Mouse (Mus musculus) spleen, postnatal 10 days (tissue): ENCODE measurements around the gene Galntl6.
"Not testable (repeated sequence)": the region's sequence is repeated elsewhere in the genome, so short reads cannot be mapped to it uniquely, and the experiment has no call there.

Experiments used
- DNase-seq, 2 experiments: peaks; one replicate each; pipeline ENCODE4 v3.0.0; 2021 to 2022; ENCODE audit warnings: low spot score in 2 of 2

Galntl6 gene

DNA sequence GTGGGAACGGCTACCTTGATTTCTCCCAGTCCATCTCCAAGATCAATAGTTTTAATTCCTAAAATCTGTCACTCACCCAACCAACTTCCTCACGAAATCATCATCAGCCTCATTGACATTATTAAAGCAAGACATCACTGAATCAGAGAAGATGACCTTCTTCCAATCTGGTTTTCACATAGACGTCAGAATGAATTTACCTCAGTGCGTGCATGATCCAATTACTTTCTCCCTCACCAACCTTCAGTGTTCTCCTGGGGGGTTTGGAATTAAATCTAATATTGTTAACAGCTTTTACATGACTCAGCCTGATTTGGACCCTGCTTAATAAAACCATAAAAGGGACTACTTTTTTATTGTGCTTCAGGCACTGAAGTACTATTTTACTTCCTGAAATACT lies 307.7 kb downstream of the Galntl6 start:
- DNase-seq, result no peak

DNA sequence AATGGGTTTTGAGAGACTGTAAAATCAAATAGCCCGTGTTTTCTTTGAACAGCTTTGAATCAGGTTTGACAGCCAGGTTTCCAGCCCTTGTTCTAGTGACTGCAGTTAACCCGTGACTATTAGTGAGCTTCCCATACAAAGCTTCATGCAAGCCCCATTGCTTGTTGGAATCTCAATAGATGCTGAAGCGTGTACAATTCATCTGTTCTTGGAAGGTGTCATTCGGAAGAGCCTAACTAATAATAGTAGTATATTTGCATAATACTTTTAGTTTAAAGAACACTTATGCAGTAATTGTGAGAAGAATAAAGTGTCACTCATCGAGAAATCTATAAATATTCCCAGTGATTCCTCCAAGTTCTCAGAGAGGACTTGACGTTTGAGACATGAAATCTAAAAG lies 314.6 kb downstream of the Galntl6 start:
- no peak for DNase-seq

DNA sequence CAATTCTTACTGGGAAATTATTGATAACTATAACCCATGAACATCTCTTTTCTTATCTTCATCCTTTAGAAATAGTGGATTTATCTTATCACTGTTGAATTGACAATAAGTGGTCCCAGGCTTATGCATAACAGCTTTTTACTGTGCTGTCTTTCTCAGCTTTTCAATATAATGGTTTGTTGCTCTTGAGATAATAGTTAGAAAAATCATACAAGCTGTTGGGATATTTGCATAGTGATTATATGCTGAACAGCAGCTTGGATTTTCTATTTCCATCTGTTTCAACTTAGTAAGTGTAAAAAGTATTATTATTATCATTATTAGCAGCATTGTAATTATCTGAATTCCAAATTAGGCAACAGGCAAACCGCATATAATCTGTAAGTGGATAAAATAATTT lies 337.1 kb downstream of the Galntl6 start:
- no peak for DNase-seq

DNA sequence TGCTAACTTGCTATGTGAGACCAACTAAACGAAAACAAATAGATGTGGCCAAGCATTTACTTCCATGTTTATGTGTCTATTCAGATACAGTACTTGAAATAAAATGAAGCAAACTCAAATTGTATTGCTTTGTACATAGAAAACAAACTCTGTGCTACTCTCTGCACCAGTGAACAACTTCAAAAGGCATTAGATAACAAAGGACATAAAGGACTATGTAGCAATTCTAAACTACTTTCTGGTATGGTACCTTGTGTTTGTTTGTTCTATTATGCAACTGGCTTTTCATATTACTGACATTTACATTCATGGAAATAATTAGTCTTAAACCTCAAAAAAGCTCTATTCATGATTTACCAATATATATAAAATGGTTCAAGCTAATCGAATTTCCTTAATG lies 344.4 kb downstream of the Galntl6 start:
- DNase-seq, result no peak

DNA sequence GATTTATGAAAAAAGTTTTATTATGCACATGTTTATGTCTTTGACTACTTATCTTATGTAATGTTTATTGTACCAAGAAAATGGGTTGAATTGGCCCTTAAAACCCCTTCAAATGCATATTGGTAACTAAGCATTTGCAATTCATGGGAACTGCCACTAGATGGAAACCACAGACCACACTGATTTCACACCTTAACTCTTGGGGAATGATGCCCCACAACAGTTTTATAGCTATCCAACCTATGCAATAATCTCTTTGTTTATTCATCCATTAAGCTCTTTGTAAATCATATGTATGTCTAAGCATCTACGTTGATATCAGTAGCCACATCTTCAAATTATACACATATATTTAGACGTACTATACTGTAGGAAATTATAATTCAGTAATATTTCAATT lies 346.3 kb downstream of the Galntl6 start:
- no peak for DNase-seq

DNA sequence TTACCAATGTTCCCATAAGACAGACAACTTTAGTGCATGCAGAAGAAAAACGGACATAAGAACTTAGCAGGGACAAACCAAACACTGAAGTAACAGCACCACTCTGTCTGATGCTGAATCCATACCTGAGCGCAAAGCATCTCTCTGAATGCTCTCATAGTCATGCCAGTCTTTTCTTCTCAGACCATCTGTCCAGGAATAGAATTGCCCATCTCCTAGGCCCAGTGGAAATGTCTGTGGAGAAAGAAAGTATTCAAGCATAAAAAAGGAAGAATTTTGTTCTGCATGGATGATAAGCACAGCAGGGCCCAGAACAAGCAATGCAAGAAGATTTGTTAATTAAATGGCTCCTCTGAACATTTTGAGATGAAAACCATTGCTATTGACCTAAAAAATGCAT lies 376.7 kb downstream of the Galntl6 start:
- DNase-seq, result no peak

DNA sequence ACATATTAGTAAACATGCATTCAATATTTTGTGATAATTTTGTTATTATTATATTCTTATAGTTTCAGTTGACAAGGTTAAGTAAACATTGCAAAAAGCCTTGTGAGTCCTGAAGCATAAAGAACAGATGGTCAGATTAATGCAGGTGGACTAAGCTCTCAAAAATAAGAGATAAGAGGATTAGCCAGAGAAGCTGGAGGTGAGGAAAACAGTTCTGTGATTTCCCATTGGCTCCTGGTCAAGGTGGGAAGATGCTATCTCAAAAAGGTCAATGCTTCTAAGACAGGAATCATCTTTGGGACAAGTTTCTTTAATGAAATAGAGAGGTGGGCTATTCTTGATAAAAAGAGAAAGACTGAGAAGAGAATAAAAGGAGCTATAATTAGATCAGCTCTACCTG lies 377.8 kb downstream of the Galntl6 start:
- DNase-seq, result no peak

DNA sequence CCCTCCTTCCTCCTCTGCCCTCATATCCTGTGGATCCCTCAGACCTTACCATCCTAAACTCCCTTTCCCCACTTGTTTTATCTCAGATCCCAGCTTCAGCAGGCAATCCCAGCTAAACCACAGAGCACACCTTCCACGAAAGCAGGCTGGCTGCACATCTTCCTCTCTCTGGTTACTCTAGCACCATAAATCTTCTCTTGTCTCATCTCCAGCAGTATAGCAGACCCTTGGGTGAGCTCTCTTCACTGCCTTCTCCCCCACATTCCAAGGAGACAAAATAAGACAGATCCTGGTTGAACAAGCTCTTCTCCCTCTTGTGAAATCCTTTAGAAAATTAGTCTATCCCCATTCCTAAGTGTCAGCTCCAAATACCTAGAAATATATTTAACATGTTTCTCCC lies 389.0 kb downstream of the Galntl6 start:
- DNase-seq, result no peak

DNA sequence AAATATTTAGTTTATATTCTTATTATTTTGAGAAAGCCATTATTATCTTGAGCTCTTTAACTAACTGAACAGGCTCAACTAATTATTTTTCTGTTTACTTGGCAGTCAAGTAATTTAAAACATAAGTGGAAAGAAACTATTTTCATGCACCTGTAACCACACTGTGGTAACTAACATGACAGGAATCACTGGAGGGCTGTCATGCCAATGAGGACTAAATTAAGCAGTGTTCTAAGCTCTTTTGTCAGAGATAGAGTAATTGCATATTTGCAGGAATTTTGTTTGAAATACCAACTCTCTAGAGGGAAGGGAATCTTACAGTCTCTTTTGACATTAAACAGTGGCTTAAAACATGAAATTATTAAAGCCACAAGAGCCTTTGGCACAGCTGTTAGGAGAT lies 390.5 kb downstream of the Galntl6 start:
- DNase-seq, result no peak

DNA sequence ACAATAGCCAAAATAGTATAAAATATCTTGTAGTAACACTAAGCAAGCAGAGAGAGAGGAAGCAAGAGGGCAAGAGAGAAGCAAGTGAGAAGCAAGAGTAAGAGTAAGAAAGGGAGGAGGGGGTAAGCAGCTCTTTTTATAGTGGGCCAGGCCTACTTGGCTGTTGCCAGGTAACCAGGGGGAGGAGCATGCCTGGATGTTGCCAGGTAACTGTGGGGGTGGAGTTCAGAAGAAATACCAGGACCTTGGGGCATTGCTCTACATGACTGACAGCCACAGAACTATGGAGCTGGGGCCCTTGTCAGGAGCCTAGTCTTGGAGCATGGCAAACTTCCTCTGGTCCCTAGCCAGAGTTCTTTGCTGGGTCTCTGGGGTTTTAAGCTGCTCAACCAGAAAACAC lies 401.9 kb downstream of the Galntl6 start:
- DNase-seq, result no peak

DNA sequence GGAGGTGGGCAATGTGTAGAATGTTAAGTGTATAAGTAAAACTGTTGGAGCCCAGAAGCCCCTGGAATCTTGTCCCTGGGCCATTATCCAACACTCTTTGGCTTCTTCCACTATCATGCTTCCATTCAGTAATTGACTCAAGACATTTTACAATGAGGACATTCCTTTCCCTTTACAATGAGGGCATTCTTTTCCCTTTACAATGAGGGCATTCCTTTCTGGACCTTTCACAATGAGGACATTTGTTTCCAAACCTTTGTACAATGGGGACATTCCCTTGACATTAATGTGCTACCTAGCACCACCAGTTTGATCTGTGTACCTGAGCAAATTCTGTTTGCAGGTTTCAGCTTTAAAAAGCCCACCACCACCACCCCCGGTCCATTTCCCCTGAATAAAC lies 403.4 kb downstream of the Galntl6 start:
- DNase-seq, result no peak

DNA sequence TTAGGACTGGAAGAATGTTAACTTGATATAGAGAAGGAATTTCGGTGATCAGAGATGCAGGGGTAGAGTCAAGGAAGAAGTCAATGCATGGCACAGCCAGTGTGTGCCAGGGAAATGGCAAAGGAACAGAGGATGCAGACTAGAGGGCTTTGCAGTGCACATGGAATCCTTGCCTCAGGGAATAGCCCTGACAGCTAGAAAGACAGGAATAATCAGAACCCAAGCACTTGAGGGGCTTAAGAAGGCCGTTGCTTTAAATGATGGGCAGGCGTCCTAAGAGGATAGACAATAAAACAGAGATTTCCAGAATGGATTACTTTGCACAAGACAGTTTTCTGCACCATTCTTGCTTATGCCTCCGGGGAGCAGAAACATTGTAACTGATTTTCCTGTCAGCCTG lies 425.3 kb downstream of the Galntl6 start:
- DNase-seq, result no peak

DNA sequence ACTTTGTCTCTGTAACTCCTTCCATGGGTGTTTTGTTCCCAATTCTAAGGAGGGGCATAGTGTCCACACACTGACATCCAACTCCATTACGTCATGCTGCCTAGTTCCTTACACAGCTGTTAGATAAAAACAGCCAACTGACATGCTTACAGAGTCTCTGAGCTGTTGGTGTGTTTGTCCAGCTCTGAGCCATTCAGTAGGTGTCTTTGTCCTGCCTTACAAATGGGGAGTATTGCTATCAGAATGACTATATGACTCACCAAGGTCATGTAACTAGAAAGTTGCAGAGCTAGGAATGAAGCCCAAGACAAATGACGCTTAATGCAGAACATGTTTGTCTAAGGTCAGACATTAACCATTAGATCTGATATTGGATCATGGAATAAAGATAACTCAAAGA lies 449.1 kb downstream of the Galntl6 start:
- not testable (repeated sequence) for DNase-seq

DNA sequence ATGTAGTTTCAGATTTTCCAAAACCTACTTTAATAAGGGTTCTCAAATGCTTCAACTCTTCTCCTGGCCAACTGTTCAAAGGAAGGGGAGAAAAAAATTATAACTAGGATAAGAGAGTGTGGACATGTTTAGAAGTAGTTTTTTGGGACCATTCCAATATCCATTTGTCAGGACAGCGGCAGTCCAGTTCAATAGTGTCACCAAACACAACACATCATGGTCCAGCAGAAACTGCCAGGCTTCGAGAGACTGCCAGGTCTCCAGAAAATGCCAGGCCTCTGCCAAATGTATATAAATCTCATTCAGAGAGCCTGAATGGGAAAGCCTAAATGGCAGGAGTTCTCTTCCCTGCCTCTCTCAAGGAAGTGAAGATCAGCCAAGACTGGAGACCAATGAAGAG lies 469.7 kb downstream of the Galntl6 start:
- DNase-seq, result no peak

DNA sequence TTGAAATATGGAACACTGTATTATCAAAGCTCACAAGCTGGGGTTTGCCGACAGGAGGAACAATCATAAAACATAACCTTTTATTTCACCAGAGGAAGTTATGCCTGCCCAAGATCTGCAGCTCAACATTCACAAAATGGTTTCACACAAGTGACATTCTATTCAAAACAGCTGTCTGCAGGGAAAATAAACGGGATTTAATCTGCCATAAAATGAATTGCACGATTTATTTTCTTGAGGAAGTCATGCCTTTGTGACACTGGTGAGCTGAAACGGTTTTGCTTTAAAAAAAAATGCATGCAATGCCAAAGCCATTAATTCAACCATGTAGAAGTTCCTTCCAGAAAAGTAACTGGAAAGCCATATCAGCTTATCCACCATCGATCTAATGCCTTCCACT lies 494.0 kb downstream of the Galntl6 start:
- no peak for DNase-seq

DNA sequence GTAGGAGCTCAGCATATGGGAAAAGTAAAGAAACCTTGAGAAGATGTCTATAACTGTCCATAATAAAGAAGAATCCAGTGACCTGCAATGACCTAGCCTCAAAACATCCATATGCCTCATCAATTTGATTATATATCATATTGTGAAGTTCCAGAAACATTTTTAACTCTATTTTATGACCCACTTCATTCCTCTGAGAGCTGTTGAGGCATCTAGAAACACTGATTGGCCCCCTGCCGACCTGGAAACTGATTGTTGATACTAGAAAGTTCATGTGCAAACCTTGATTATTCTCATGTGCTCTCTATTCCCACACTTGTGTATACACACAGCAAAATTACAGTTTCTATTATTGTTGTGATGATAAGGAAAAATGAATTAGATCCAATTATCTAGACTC lies 494.9 kb downstream of the Galntl6 start:
- DNase-seq, result no peak

DNA sequence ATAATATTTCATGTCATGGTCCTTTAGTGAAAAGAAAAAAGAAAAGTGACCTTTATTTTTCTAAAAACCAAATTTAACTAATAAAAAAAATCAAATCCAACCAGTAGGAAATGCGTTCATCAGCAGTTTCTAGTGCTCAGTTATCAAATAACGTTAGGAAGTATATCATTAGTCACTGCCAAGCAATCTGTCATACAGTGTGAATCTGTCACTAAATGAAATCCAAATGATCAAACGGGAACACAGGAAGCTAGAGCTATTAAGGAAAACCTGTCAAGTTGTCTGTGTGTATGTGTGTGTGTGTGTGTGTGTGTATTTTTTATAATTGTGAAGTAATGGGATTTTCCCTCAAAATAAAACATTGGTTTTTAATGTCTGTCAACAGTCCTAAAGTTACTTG lies 515.9 kb downstream of the Galntl6 start:
- DNase-seq, result no peak

DNA sequence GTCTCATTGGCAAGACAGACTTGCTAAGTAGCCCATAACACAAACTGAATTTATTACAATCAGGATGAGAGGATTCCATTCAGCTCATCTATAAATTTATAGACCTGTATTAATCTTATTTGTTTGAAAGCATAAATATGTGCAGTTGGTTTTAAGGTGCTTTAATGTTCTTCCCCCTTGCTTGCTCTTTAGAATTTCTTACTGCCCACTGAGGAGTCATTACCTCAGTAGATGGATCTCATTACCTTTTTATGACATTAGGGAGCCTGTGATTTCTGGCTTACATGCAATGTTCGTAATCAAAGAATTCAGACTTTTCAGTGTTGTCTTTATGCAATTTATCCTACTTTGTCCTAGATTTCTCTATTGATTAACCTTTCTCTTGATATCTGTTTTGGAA lies 516.6 kb downstream of the Galntl6 start:
- no peak for DNase-seq

DNA sequence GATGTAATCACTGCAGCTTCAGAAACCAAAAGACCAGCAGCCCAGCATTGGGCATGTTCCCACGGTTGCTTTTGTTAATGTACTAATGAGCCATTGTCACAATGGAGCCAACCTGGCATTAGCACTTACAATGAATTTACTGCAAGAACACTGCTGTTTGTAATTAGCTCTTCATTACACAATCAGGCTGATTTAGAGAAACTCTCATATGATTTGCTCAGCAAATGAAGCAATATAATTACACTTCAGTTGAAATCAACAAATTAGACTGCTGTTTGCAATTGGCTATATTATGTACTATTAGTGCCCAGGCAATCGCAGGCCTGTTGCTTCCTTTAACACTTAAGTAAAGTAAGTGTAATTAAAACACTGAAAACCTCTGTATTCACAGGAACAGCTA lies 540.1 kb downstream of the Galntl6 start:
- DNase-seq, result no peak

DNA sequence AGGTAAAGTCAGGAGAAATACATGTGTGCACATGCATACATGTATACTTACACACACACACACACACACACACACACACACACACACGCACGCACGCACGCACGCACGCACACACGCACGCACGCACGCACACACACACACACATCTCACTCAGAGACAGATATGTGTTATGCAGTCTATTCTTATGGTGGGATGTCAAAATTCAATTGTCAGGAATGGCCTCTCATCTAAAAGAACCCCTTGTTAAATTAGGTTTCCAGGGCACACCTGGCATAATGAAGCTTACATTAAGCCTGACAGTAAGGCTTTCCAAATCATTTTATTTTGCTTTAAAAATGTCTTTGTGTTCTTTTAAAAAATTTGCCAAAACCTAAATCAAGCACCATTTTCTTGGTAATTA lies 540.5 kb downstream of the Galntl6 start:
- DNase-seq, result no peak

DNA sequence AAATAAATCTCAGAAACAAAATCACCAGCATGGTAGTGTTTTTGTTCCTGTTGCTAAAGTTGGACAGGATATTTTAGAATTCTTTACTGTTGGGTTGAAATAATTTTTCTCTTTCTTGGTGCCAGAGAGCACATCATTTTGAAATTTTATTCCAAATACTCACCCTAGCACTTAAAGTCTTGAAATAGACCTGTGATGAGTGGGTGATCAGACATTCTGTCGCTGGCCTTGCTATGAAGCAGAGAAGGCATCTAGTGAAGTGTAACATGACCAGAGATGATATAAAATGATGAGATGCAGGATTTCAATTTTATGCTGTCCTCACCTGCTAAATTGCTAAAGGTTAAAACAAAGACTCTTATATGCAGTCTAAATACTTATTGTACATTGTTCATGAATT lies 581.3 kb downstream of the Galntl6 start:
- no peak for DNase-seq

DNA sequence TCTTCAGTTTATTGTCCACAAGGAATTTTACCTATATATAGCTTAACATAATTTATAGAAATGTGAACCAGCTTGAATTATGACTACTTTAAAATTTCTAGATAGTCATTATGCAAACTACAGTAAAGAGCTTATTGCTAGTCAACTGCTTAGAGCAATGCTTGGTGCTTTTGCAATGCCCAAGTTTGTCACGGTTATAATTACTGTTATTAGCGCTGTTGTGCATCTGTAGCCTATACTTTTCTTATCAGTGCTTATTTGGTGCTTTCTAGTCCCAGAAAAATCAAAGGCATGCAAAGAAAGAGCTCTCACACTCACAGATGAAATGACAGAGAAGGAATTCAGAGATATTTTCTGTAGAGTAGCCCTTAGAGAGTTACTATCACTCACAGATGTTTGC lies 599.0 kb downstream of the Galntl6 start:
- no peak for DNase-seq

DNA sequence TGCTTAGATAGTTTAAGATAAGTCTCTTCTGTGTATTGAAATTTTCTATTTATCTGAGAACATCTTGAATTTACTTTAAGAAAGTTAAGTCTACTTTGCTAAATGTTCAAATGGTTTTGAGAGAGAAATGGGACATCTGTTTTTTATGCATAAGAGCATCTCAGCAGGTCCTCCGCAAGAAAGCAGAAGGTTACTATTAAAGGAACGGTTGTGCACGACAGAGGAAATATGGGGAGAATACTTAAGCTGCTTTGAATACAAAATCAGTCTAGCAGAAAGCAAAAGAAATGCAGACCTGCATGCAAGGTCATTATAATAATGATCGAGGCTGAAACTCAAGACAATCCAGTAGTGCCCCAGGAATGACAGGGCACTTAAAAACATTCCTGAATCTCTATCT lies 621.0 kb downstream of the Galntl6 start:
- DNase-seq, result no peak

DNA sequence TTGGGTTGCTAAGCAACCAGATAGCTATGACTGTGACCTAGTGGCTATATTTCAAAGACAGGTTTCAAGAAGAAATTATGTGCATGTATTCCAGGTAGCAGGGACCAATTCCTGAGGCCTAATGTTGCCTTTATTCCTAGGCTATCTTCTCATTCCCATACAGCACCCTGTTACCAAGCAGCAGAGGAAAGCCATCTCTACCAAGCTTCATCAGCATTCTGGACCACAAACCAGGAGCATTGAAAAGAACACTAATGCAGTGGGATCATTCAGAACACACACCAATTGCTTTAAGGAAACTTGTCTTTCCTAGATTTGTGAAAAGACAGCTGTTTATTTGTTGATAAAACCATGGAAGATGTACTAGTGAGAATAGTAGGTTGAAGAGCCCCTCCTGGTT lies 622.4 kb downstream of the Galntl6 start:
- DNase-seq, result no peak

DNA sequence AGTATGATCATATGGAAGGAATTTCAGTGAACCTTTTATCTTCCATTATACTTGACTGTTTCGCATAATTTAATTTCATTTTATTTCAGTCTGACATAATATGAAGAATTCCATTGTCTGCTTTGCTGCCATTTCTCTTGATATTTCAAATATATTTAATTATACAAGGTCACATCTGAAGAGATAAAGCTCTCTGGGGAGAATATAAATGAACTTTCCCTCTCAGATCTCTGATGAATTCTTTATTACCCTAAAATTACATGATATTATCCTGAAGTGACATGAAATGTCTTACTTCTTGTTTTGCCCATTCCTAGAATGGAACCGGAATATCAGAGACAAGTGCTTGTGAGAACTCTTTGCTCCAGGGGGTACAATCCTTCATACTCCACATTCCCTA lies 647.0 kb downstream of the Galntl6 start:
- no peak for DNase-seq
